Mouse (Mus musculus): ENCODE data around the gene Sept8.

- TF ChIP-seq CTCF (conservative IDR thresholded peaks at IDR 0.05; ENCODE audit: insufficient read depth, insufficient read length, low read depth, low read length) (no peak), POLR2A (IDR thresholded peaks at IDR 0.05; ENCODE audit: low read depth, low read length) (no peak)
These were observed 298 bp upstream of the Sept8 start for GRCm38 (mm10) chr11:53518759-53519158.

Measured in kidney, adult 2 months (tissue).